Mouse (Mus musculus): ENCODE measurements around the gene Sh3kbp1.

Gene Sh3kbp1

GRCm38 (mm10) chrX:159829192-159829852 lies 202.2 kb downstream of the Sh3kbp1 start:
- DNase-seq (ENCODE audit: low read depth, low spot score) = no peak

- no peak for DNase-seq (ENCODE audit: low read depth, low spot score)
These were observed 204.1 kb downstream of the Sh3kbp1 start for GRCm38 (mm10) chrX:159831176-159831575.

GRCm38 (mm10) chrX:159835239-159835638 lies 208.2 kb downstream of the Sh3kbp1 start:
- no peak for DNase-seq (ENCODE audit: low read depth, low spot score)

DNA sequence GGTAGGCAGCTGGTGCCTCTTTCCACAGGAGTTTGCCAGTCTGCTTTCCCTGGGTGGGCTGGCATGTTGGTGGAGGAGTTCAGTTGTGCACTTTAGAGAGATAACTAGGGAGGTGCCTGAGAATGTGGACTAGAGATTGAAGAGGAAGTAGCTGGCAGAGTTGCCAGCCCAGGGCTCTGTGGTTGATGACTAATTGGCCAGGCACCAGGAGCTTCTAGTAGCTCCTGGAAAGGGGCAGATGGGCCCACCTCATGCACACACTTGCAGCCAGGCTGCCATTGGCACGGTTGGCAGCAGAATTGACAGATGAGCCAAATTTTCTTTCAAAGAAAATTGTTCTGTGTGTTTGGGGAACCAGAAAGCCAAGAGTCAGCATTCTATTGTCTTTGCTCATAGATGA lies 210.3 kb downstream of the Sh3kbp1 start:
- peak; percentile 12 for DNase-seq (ENCODE audit: low read depth, low spot score)

DNA sequence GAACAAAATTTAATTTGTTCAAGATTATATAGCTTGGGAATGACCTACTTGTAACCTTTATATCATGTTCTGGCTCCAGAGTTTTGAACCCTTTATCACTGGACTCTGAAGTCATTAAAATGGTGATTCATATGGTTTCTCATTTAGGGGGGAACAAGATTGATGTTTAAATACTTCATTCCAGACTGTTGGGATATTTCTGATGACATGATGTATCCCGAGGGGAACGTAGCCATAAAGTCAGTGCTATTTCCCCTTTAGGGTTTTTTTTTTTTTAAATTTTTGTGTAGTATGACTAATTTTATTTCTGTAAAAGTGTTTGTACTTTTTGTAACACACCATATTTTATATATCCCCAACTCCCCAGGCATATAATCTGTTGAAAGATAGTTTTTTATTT lies 212.7 kb downstream of the Sh3kbp1 start:
- no peak for DNase-seq (ENCODE audit: low read depth, low spot score)

GRCm38 (mm10) chrX:159840225-159840624 lies 213.2 kb downstream of the Sh3kbp1 start:
- no peak for DNase-seq (ENCODE audit: low read depth, low spot score)

GRCm38 (mm10) chrX:159850722-159851121 lies 223.7 kb downstream of the Sh3kbp1 start:
- no peak for DNase-seq (ENCODE audit: low read depth, low spot score)

GRCm38 (mm10) chrX:159856866-159857265 lies 229.8 kb downstream of the Sh3kbp1 start:
- DNase-seq (ENCODE audit: low read depth, low spot score) = no peak

DNA sequence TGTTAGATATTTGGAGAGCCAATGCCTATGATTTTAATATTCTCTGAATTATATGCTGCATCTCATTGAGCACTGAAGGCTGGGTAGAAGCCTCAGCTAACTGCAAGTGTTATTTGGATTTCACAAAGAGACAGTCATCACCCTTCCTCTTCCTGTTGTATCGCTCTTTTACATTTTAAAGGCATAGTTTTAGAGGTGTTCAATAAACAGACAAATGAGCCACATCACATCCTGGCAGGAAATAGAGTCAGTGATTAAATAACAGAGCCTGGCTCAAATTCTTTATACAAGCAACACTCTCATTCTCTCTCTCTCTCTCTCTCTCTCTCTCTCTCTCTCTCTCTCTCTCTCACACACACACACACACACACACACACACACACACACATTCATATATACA lies 231.1 kb downstream of the Sh3kbp1 start:
- DNase-seq (ENCODE audit: low read depth, low spot score) = no peak

GRCm38 (mm10) chrX:159860841-159861530 lies 233.9 kb downstream of the Sh3kbp1 start:
- no peak for DNase-seq (ENCODE audit: low read depth, low spot score)

DNA sequence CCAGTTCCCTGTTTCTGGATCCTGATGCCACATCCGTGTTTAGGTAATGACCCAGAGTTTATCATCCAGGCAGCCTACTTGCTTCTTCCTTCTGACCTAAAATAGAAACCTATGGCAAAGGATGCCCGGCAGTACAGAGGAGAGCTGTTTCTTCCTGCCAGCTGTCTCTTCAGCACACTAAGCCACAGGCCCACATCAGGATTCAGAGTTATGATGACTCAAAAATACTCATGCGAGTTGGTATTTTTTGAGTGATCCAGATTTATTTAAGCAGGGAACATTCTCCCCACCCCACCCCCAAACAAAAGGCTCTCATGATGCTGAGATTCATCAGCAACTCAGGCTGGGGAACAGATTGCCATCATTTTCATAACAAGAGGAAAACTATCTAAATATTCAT lies 240.6 kb downstream of the Sh3kbp1 start:
- no peak for DNase-seq (ENCODE audit: low read depth, low spot score)

- DNase-seq (ENCODE audit: low read depth, low spot score) = no peak
These were observed 245.4 kb downstream of the Sh3kbp1 start for GRCm38 (mm10) chrX:159872521-159872920.

- DNase-seq (ENCODE audit: low read depth, low spot score) = no peak
These were observed 250.7 kb downstream of the Sh3kbp1 start for GRCm38 (mm10) chrX:159877770-159878169.

DNA sequence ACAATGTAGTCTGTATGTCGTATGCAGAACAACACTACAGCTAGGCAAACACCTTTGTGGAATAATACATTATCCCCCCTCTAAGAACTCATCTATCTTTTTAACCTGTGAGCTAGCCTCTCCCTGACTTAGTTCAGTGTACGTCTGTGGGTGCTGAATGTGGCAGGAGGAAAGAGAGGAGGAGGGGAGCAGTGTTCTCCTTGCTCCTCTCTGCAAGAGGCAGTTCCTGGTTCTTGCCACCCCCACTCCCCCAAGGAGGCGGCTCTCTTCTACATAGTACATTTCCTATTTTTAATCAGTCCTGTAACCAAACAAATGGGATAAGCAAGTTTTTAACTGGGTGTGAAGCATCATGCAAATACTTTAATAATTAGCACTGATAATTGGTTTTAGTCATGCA lies 252.4 kb downstream of the Sh3kbp1 start:
- no peak for DNase-seq (ENCODE audit: low read depth, low spot score)

DNA sequence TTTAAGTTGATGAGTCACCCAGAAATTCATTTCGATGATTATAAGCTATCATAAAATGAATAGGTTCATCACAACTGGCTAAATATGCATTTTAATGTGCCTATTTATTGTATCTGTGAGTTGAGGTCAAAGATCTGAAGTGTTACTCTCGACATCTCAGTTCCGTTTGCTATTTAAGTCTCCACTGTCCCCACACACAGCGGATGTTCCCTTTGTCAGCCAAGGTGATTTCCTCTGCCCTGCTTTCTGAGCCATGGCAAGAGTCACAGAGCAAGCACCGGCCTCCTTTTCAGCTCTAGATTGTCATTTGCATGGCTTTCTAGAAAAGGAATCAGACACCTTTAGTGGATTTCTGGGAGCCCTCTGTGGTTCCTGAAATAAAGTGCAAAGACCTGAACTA lies 254.5 kb downstream of the Sh3kbp1 start:
- peak; percentile 31 for DNase-seq (ENCODE audit: low read depth, low spot score)

GRCm38 (mm10) chrX:159896536-159896935 lies 269.5 kb downstream of the Sh3kbp1 start:
- no peak for DNase-seq (ENCODE audit: low read depth, low spot score)

DNA sequence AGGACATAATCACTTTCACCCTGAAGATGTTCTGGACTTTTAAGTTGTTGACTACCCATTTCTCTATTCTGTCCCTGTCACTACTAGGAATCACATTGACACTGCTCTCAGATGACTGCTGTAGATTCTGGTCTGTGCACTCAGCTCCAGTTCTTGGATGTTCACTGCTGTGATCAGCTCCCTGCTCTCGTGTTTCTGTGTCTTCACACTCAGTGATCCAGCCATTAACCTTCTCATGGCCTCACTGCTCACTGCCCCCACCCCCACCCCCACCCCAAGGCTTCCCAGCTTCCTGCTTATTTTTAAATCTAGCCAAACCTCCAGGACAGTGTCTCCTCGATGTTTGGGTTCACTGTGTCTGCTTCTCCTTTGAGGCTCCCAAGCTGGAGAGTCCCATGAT lies 271.0 kb downstream of the Sh3kbp1 start:
- DNase-seq (ENCODE audit: low read depth, low spot score) = no peak

DNA sequence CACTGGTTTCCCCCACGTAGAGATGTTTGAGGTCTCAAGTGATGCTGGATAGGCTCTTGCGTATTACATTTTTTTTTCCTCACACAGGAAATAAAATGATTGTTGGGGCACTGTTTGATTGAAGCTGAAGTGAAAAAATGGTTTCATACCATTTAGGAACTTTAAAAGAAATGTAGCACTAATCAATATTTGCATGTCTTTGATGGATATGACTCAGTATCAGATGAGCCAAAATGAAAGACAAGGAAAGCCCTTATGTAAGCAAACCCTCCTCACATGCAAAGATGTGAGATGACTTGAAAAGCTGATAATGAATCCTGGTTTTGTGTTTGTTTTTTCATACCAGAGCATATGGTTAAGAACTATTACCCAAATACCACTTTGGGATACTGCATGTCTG lies 272.0 kb downstream of the Sh3kbp1 start:
- no peak for DNase-seq (ENCODE audit: low read depth, low spot score)

DNA sequence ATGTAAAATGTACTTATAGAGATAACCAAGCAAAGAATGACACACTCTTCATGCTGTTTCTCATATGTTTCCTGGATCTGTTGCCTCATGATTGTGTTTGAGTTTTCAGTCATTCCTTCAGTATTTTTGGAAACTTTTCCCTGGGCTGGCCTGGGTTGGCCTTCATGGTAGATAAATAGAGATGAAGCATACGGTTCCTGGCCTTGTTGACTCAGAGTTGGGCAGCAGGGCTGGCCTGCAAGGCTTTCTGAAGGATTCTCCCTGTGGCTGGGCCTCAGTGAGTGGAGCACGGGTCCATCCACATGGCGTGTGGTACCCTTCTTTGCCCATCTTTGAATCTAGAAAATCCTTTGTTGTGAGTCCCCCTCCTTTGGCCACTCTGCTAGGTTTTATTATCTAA lies 276.3 kb downstream of the Sh3kbp1 start:
- DNase-seq (ENCODE audit: low read depth, low spot score) = no peak

- DNase-seq (ENCODE audit: low read depth, low spot score) = no peak
These were observed 280.6 kb downstream of the Sh3kbp1 start for GRCm38 (mm10) chrX:159907703-159908102.

DNA sequence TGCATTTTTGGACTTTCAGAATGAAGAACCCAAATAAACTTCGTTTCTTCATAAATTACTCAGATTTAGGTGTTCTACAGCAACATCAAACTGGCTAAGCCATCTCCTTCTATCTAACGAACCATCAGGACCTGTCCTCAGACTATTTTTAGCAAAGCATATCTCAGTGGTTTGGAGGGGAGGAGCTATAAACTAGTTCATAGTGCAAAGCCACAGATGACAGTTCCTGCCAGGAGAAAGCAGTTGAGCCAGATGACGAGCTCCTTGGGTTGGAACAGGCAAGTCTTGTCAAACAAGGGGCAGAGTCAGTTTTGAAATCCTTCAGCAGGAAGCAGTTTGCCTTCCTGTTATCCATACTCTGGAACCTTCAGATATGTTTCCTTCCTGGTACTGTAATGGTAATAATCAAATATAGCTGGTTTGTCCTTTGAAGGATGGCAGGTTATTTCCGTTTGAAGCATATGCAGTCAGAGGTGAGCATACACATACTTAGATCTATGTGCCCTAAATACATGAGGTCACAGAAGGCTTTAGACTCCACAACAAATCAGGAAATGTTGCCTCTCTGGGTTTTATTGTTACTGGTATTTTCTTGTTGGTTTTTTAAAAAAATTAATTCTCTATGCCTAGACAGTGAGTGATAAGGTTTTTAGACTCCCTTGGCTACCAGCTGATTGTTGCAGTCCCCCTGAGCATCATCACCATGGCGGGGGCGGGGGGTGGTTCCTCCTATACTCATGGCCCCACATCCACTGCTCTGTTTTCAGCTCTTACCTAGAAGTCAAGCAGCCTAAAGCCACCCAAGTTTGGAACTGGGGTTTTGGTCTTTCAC lies 282.6 kb downstream of the Sh3kbp1 start:
- DNase-seq (ENCODE audit: low read depth, low spot score) = no peak

- no peak for DNase-seq (ENCODE audit: low read depth, low spot score)
These were observed 283.5 kb downstream of the Sh3kbp1 start for GRCm38 (mm10) chrX:159910600-159910999.

- no peak for DNase-seq (ENCODE audit: low read depth, low spot score)
These were observed 284.5 kb downstream of the Sh3kbp1 start for GRCm38 (mm10) chrX:159911613-159912012.

All from A20 (cell line).